Mouse (Mus musculus) adrenal gland (tissue): Measurements from ENCODE around the gene Gm5089.
"Not testable (repeated sequence)": the region's sequence is repeated elsewhere in the genome, so short reads cannot be mapped to it uniquely, and the experiment has no call there.

ENCODE experiments used
- intact Hi-C: fragments of 180-260 bp; cut with DNase I; formaldehyde crosslinking; loops from one replicate; pipeline ENCODE4 v1.15.1; 2025

The Gm5089 gene

GRCm38 (mm10) chr14:122463734-122464341, 12.9 kb upstream of the Gm5089 start:
- intact Hi-C loops, result loop anchor here (1.0 kb wide), 1 partner anchor 25 kb away; no protein-coding TSS in a partner anchor

GRCm38 (mm10) chr14:122463080-122463691, 12.3 kb upstream of the Gm5089 start:
- intact Hi-C loops, result no loop called here

GRCm38 (mm10) chr14:122462689-122463079, 11.8 kb upstream of the Gm5089 start:
- intact Hi-C loops, result no loop called here

GRCm38 (mm10) chr14:122461966-122462365, 11.1 kb upstream of the Gm5089 start:
- intact Hi-C loops, result no loop called here

GRCm38 (mm10) chr14:122461500-122461899, 10.6 kb upstream of the Gm5089 start:
- intact Hi-C loops, result no loop called here

DNA sequence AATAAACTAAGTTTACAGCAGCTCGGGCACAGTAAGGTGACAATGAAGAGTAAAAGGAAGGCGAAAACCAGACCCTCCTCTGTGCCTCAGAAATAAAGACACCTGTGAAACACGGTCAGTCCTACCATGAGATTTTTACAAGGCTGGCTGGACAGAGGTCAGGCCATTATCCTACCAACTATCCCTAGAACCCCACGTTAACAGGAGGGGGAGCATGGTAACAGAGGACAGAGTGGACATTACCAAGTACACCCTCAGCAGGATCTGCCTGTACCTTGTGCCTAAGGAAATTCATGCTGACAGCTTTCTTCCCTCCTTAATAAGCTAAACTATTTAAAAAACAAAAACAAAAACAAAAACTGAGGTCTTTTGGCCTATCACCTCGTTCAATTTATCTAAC, 9.3 kb upstream of the Gm5089 start:
- intact Hi-C loops, result no loop called here

GRCm38 (mm10) chr14:122459776-122460175, 8.9 kb upstream of the Gm5089 start:
- intact Hi-C loops, result no loop called here

- intact Hi-C loops, result not testable (repeated sequence)
Measured at GRCm38 (mm10) chr14:122459332-122459731, 8.4 kb upstream of the Gm5089 start.

DNA sequence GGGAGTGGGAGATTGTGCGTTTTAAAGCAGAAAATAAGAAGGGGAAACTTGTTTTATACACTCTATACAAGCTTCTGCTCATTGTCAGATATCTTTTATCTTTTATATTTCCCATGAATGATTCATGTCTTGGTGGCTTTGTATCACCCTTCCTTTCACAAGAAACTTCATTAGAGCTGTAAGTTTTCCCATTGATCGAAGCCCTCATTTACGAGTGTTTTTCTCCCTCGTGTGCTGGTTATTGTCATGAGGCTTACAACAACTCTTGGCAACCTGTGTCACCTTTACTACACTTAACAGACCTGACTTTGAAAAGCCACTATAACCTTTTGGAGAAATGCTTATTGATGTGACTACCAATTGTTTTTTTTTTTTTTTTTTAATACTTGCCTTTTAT, 4.6 kb upstream of the Gm5089 start:
- intact Hi-C loops, result no loop called here

GRCm38 (mm10) chr14:122454901-122455561, 4.1 kb upstream of the Gm5089 start:
- intact Hi-C loops, result no loop called here

DNA sequence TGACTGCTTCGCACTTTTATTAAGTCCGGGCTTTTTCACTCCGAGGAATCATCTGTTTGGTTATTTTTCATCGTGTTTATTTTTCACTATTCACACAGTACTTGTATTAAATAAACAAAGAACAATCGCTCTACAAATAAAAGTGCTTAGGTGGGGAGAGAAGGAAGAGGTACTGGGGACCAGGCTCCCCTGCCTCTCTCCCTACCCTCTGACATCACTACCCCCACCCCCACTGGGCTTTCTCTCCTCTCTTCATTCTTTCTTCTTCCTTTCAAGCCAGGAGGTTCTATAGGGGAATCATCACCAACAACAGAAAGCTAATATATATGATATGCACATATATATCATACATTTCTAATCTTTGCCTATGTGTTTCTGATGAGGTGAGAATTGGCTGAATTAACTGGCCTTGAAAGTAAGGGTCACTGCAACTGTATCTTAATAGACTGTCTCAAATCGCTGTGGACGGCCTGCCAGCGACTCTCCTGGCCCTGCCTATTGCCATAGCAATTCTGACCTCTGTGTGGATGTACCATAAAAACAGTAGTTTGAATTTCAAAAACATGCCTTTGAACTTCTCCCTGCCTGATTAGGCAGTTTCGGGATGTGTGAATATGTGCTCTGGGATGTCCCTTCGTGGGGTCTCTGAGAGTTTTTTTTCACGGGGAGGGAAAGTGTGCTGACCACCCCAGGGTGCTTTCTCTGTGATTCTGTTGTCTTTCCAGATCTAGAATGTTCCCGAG, 3.3 kb upstream of the Gm5089 start:
- intact Hi-C loops, result no loop called here

DNA sequence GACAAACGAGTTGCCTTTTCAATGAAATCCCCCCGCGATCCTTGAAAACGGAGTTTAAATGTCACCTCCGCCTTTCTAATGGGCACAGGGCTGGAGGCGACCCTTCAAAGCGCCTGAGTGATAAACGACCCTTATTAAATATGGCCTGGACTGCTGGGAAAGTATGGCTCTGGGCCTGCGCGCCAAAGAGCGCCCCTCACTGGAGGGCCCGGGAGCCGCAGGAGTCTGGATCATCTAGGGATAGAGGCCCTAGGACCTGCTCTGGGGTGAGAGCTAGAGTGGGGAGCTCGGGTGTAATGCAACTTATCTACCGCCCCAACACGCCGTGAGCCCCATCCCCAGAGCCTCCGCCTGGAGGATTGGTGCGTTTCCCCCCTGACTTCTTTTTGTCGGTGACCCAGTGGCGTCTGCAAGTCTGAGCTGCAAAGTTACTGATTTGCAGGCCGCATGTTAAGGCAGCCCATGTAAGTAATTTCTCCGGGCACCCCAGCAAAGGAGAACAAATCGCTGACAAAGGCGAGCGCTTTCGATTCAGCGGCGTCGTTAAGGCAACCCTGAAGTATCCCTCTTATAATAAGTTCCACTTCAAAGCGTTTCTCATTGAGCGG, 2.6 kb upstream of the Gm5089 start:
- intact Hi-C loops, result no loop called here

- intact Hi-C loops, result no loop called here
Measured at GRCm38 (mm10) chr14:122452701-122453387, 1.9 kb upstream of the Gm5089 start.

DNA sequence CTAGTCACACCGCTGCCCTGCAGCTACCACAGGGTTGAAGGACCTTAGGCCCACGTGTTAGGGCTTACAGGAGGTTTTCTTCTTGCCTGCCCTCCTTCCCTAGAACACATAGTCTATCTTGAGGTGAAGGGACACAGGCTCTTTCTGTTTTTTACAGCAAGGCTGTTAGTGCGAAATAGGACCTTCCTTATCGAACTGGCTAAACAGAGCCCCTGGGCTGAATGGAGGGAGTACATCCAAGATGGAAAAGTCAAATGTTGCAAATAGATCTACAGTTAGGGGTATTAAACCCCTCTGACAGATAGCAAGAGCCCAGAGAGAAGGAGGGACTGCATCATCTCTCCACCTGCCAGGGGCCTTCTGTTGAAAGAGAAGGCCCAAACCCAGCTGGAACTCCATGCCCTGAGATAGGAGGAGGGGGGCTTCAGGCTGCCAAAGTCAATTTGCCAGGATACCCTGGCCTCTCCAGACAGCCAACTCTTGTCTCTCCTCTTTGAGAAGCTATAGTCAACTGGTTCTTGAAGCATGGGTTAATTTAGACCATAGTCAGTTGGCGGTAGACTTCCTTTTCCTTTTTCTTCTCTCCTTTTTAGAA, 733 bp upstream of the Gm5089 start:
- intact Hi-C loops, result no loop called here

- intact Hi-C loops, result no loop called here
Measured at GRCm38 (mm10) chr14:122449601-122450495, 1.1 kb downstream of the Gm5089 start.

DNA sequence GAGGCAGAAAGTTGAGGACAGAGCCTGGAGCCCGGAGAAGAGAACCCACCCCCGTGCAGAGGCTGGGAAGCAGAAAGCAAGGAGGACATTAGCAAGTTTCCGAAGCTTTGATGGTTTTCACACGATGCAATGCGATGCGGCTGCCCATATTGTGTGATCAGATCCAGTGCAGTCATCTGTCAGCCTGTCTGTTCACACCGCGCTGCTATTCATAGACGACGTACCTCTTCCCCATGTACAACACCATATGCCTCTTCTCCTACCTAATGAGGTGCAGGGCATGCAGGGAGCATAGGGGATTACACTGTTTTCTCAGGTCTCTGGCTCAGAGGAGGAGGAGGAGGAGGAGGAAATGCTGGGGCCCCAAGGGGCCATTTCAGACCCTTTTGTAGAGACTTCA, 14.1 kb downstream of the Gm5089 start:
- intact Hi-C loops, result no loop called here

DNA sequence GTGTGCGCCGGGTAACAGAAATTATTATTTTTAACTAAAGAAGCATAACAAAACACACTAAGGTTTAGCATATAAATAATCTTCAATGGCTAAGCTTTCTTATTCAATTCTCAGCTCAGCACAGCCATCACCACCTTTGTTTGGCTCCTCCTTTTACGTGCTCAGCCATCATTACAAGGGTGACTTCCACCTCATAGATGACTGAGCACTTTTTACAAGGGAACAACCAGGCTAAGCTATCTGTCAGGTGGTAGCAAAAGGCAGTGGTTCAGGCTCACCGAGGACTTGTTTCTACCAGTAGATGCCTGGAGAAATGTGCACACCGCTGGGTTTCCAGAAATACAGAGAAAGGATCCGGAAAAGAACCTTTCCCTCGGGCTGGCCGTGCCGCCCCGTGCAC, 16.9 kb downstream of the Gm5089 start:
- intact Hi-C loops, result no loop called here

DNA sequence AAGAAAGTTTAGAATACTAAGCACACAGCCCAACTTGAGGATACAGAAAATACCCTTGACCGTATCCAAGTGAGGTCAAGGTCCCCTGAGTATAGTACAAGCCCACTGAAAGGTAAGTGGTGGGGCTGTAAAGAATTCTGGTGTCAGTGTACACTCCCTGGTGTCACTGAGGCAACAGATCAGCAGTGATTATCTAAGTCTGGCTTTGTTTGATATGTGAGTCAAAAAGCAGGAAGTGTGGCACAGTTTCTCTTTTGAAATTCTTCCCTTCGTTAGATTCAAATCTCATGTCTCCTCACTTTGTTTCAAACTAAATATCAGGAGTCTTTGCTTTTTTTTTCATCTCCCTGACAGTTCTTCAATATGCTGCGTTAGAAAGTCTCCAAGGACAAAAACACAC, 18.4 kb downstream of the Gm5089 start:
- intact Hi-C loops, result no loop called here

- intact Hi-C loops, result no loop called here
Measured at GRCm38 (mm10) chr14:122427654-122428053, 23.3 kb downstream of the Gm5089 start.

- intact Hi-C loops, result no loop called here
Measured at GRCm38 (mm10) chr14:122427204-122427560, 23.7 kb downstream of the Gm5089 start.
